Comparison of ENCODE assay signal across 8 mouse cellular contexts in the genomic region with DNA sequence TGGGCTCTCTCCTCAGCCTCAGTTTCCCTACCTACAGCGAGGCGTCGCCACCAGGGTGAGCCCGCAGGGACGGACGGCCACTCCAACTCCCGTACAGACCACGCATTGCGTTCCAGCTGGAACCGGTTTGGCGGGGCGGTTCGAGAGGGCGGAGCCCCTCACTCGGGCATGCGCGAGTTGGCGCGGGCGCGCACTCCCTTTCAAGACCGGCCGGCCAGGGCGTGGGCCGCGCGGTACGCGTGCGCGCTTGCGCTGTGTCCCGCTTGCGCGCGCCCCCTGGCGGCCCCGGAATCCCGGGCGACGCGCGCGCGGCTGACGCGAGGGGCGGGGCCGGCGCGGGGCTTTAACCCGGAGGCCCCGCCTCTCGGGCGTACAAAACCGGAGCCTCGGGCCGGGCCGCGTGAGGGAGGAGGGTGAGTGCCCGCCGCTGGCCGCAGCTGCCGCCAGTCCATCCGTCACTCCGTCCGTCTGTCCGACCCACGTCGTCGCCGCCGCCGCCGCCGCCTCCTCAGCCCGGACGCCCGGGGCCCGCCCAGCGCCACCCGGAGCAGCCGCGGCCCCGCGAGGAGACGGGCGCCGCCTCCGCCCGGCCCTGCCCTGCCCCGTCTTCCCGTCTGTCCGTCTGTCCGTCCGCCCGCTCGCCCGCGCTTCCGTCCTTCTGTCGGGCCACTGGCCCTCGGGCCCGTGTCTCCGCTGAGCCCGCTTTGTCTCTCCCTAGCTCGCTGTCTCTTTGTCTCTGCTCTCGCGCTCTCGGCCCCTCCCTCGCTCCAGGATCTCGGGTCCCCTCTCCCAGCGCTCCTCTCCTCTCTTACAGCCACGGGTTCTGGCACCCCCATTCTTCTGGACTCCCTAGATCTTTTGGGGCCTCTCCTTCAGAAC. TPM values are rescaled to one million over a fixed set of nuclear protein-coding genes. Genes with fewer than 3 reads are reported as not detected.
DNase-seq lines count a peak whose midpoint lies in the region; ATAC-seq and TF ChIP-seq lines count a peak whose summit lies in the region.

No protein-coding gene starts in this region.

- no peaks in the 10 kb centered on the region for H3K9me3 ChIP-seq in G1E (replicated peaks)
- no peaks in the 10 kb centered on the region for H3K9me3 ChIP-seq in forebrain, embryonic 15.5 days
- no peaks in the 10 kb centered on the region for H3K9me3 ChIP-seq in neural tube, embryonic 14.5 days (ENCODE audit: control insufficient read depth, low read length)

- peak; percentile 67 for ATAC-seq in G1E (ENCODE audit: extremely low read depth, insufficient number of reproducible peaks, low FRiP score, poor library complexity, severe bottlenecking)
- ATAC-seq in forebrain, embryonic 15.5 days (replicated peaks): peak; percentile 84
- ATAC-seq in neural tube, embryonic 14.5 days (ENCODE audit: low read depth): peak; percentile 89

- H3K36me3 ChIP-seq in G1E (replicated peaks): peaks cover 32% of the 10 kb centered on the region
- no peaks in the 10 kb centered on the region for H3K36me3 ChIP-seq in forebrain, embryonic 15.5 days
- H3K36me3 ChIP-seq in neural tube, embryonic 14.5 days (ENCODE audit: control insufficient read depth, insufficient read depth, low read length): no peaks in the 10 kb centered on the region
- no peaks in the 10 kb centered on the region for H3K36me3 ChIP-seq in testis, adult 2 months (ENCODE audit: control insufficient read depth, insufficient read depth, low read length)

- peak; percentile 94 for DNase-seq in G1E (ENCODE audit: low spot score)
- DNase-seq in cerebellum, adult 11-12 months: peak; percentile 96
- peak; percentile 94 for DNase-seq in heart, postnatal 25 days (ENCODE audit: low spot score)
- DNase-seq in layer of hippocampus, adult 18-20 months (ENCODE audit: low spot score in 2 of 2): peak; percentile 93 to 96
- DNase-seq in lung, adult 18-20 months: peak; percentile 96 to 97

- peak overlapping the region; percentile 94 for H3K27ac ChIP-seq in forebrain, embryonic 15.5 days (replicated peaks)
- H3K27ac ChIP-seq in neural tube, embryonic 14.5 days (ENCODE audit: low read depth, low read length): peak overlapping the region; percentile 95
- H3K27ac ChIP-seq in testis, adult 2 months (ENCODE audit: control insufficient read depth, insufficient read depth, low read depth, low read length): peak overlapping the region; percentile 93

- H3K4me2 ChIP-seq in forebrain, embryonic 15.5 days (replicated peaks): peak overlapping the region; percentile 78
- H3K4me2 ChIP-seq in neural tube, embryonic 14.5 days (ENCODE audit: low read depth, low read length): peak overlapping the region; percentile 83

- H3K4me1 ChIP-seq in G1E (ENCODE audit: insufficient read depth, low read depth, low read length): peaks cover 77% of the 10 kb centered on the region
- H3K4me1 ChIP-seq in forebrain, embryonic 15.5 days: peaks cover 70% of the 10 kb centered on the region
- H3K4me1 ChIP-seq in neural tube, embryonic 14.5 days (ENCODE audit: control insufficient read depth, insufficient read depth, low read length): peaks cover 36% of the 10 kb centered on the region
- peaks cover 31% of the 10 kb centered on the region for H3K4me1 ChIP-seq in testis, adult 2 months (ENCODE audit: control insufficient read depth, insufficient read depth, low read length)

- H3K9ac ChIP-seq in forebrain, embryonic 15.5 days (replicated peaks): peak overlapping the region; percentile 100
- H3K9ac ChIP-seq in neural tube, embryonic 14.5 days (replicated peaks; ENCODE audit: low read depth, low read length): peak overlapping the region; percentile 99

- peak overlapping the region; percentile 88 for H3K4me3 ChIP-seq in G1E (ENCODE audit: low read depth, low read length)
- peak overlapping the region; percentile 99 for H3K4me3 ChIP-seq in forebrain, embryonic 15.5 days
- peak overlapping the region; percentile 95 for H3K4me3 ChIP-seq in neural tube, embryonic 14.5 days (ENCODE audit: low read depth, low read length)
- peak overlapping the region; percentile 91 for H3K4me3 ChIP-seq in testis, adult 2 months (ENCODE audit: control insufficient read depth, low read depth, low read length)

- intact Hi-C loops in heart, postnatal 25 days (cut with DNase I): loop anchor here (5.0 kb wide), 1 partner anchor 141 kb away; the partner anchor contains the start of gene Rab5if

- peak; percentile 43 for TF ChIP-seq CTCF in G1E (IDR thresholded peaks at IDR 0.05; ENCODE audit: low read depth, low read length)
- peak; percentile 52; the same call in 1 of the 2 replicates for TF ChIP-seq CTCF in testis, adult 2 months (IDR thresholded peaks at IDR 0.05; ENCODE audit: control insufficient read depth, insufficient read depth, insufficient replicate concordance, low read depth, low read length)

- no peaks in the 10 kb centered on the region for H3K27me3 ChIP-seq in G1E (ENCODE audit: insufficient read depth, low read length)
- no peaks in the 10 kb centered on the region for H3K27me3 ChIP-seq in forebrain, embryonic 15.5 days
- no peaks in the 10 kb centered on the region for H3K27me3 ChIP-seq in neural tube, embryonic 14.5 days (ENCODE audit: control insufficient read depth, insufficient read depth, low read length)
- no peaks in the 10 kb centered on the region for H3K27me3 ChIP-seq in testis, adult 2 months (ENCODE audit: control insufficient read depth, insufficient read depth, low read length)

- TF ChIP-seq POLR2A in testis, adult 2 months (IDR thresholded peaks at IDR 0.05; ENCODE audit: control insufficient read depth, low read depth, low read length): peak; percentile 98

- WGBS in forebrain, embryonic 15.5 days: under 1% methylated on average over 50 of the region's 114 CpGs
- WGBS in neural tube, embryonic 14.5 days: under 1% methylated on average over 101 of the region's 114 CpGs

RNA-seq across cellular contexts. Expression of gene Myl9, which starts 54.3 kb away (rescaled TPM):
- not detected in 2 replicates for total RNA-seq in G1E (2014; fragmentation: Nextera tagmentation)
- total RNA-seq in G1E (2017): 1.3 TPM in 1 of 2 replicates, not detected in the other
- 0.43 and 0.44 TPM in 2 replicates for polyA plus RNA-seq in G1E (2012)
- 32.2 and 34.2 TPM in 2 replicates for polyA plus RNA-seq in forebrain, embryonic 15.5 days (2015; fragmentation: Nextera tagmentation; extraction: Ambion mirVana)
- 100 to 1,000 TPM; 200 to 205 TPM for total RNA-seq in heart, postnatal 25 days (2021)
- 10 to 100 TPM in 1 of 2 experiments, 1 to 10 TPM in 1; 8.7 to 12.2 TPM for total RNA-seq in layer of hippocampus, adult 18-20 months (2021)
- 23.3 and 43.0 TPM in 2 replicates for polyA plus RNA-seq in neural tube, embryonic 14.5 days (2014; fragmentation: Nextera tagmentation; extraction: Ambion mirVana)
- 68.0 and 106 TPM in 2 replicates for polyA plus RNA-seq in testis, adult 2 months (2012; rRNA removed)

Comparison
In these comparisons a context has a peak if more than half of its experiments do, and no peak if none do; other contexts are left out.
1. Peak in every context shown above with its lines: DNase-seq, ATAC-seq, H3K4me3 ChIP-seq and H3K27ac ChIP-seq.
2. RNA of gene Myl9, which starts 54.3 kb away (polyA plus RNA-seq): 68.0 to 106 TPM in testis, adult 2 months, 32.2 to 34.2 TPM in forebrain, embryonic 15.5 days and 23.3 to 43.0 TPM in neural tube, embryonic 14.5 days; 0.43 to 0.44 TPM in G1E; every median in the first group is over 10 times any median in the second.